Mouse (Mus musculus): ENCODE results near the gene Crtac1. TPM values are rescaled to one million over a fixed set of nuclear protein-coding genes. Genes with fewer than 3 reads are reported as not detected.

Crtac1 gene
- total RNA-seq, 2 experiments from 2014 or later, result not detected

DNA sequence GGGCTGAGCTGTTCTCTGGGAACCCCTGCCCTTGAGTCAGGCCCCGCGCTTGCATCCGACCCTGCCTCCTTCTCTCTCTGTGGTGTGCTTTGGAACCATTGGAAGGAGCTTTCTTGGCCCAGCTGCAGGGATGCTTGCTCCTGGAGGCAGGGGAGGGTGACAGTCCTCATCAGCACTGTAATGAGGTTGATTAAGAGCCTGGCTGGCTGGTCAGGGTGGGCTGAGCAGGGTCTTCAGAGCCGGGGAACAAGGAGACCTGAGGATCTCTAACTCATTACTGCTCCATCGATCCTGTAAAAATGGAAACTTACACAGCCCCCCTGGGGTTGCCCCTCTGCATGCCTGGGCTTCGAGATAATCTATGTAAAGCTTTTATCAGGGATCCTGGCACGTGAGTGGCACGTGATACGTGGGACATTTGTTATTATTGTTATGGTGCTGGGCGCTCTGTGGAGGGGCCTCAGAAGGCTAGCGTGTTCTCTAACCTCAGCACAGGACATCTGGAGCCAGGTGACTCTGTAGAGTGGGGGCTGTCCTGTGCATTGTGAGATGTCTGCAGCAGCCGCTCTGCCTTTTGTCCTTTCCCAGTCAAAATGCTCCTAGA is 128.3 kb downstream of the Crtac1 start:
- no peak for ATAC-seq (replicated peaks; ENCODE audit: low FRiP score, low TSS enrichment, poor library complexity, severe bottlenecking)

DNA sequence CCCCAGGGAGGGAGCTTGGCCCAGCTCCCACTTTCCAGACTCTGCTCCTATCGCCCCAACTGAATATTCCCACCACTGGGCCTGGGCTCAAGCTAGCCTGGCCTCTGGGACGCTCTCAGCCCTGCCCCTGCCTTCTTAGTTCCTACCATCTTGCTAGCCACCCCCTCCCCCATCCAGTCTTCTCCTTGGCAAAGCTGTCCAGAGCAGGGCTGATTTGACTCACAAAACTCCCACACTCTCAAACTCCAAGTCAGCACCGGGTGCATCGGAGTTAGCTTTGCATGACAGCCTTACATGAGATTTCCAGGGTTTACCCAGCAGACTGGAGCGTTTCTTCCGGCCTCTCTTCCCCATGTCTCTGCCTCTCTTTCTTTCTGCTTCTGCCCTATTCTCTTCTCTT is 138.4 kb downstream of the Crtac1 start:
- no peak for ATAC-seq (replicated peaks; ENCODE audit: low FRiP score, low TSS enrichment, poor library complexity, severe bottlenecking)

DNA sequence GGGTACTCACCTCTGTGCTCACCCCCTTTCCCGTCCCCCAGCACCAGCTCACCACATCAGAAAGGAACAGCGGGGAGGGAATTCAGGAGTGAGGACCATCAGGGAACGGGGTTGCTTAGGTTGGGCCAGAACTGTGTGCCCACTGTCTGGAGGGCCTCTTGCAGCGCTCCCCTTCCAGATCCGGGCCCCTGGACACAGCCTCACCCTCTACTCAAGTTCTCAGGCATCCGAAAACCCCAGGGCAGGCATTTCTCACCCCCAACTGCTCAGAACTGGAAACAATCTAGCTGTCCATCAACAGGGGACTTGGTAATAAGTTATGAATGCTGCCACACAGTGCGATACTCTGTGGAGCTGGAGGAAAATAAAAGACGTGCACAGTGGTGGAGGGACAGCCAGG is 139.5 kb downstream of the Crtac1 start:
- no peak for ATAC-seq (replicated peaks; ENCODE audit: low FRiP score, low TSS enrichment, poor library complexity, severe bottlenecking)

DNA sequence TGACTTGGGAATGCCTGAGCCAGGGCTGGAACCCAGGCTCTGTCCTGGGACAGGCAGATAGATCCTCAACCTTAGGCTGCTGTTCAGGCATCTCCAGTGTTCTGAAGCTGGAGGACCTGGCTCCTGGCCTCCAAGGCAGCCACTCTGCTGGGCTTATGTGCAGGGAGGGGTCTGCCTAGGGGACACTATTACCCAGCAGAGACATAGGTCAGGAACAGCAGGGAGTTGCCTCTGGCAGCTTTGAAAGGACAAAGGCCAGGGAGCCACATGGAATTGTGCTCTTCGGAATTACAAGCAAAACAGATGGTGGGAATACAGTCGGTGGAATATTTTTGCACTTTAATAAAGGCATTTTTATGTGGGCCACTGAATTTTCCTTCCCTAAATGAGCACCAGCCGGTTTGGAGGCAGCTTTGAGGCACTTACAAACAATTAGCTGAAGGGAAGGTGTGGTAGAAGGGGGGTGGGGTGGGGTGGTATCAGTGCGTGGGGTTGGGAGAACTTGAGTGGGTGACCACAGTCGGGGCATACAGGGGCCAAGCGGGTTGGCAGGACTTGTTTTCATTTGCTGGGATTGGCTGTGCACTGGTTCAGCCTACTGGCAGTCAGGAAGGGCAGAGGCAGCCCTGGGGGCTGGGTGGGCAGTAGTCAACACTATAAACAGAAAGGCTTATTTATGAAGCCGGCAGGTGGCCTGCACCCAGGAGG is 140.5 kb downstream of the Crtac1 start:
- ATAC-seq (replicated peaks; ENCODE audit: low FRiP score, low TSS enrichment, poor library complexity, severe bottlenecking), result no peak

DNA sequence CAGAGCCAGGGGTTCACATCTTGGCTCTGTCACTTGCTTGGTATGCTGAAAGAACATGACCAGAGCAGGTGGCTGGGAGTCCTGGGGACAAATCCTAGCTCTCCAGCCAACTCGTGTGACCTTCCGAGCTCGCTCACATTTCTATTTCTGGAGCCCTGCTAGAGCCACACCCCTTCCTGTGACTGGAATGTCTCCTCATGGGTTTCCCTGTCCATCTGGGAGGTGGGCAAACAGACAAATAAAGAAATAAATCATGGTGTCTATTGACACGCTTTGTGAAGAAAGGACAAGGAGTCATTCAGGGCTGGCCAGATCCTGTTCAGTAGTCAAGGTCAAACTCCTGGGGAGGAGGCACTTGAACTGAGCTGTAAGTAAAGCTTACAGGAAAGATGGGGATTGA is 143.2 kb downstream of the Crtac1 start:
- no peak for ATAC-seq (replicated peaks; ENCODE audit: low FRiP score, low TSS enrichment, poor library complexity, severe bottlenecking)

DNA sequence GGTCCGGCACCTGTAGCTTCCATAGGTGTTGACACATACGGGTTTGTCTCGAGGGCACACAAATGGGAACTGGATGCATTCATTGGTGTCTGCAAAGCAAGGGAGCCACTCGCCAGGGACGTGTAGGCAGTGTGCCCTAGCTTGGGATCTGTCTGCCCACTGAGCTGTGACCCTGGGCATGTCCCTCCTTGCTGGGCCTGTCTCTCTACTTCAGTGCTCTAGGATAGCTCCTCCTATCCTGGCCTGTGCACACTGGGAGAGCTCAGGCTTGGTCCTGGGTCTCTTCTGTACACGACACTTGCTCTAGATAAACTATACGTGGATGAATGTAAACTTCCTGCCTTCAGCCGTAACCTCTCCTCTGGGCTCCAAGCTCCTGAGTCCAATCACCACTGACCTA is 147.4 kb downstream of the Crtac1 start:
- ATAC-seq (replicated peaks; ENCODE audit: low FRiP score, low TSS enrichment, poor library complexity, severe bottlenecking), result no peak

DNA sequence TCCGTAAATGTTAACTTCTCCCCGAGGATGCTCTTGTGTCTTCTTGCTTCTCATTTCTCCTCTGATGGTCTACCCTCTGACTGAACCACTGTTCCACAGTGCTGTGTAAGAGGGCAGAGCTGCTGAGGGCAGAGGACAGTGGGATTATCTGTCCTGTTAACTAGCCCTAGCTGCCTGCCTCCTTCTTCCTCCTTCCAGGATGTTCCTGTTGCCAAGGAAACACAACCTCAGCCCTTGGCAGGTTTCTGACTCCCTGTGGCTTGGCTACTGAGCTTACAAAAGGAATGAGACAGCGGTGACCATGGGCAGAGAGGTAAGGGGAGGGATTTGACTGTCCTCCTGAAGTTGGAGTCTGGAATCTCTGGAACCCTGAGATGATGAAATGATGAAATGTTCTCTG is 152.0 kb downstream of the Crtac1 start:
- no peak for ATAC-seq (replicated peaks; ENCODE audit: low FRiP score, low TSS enrichment, poor library complexity, severe bottlenecking)

DNA sequence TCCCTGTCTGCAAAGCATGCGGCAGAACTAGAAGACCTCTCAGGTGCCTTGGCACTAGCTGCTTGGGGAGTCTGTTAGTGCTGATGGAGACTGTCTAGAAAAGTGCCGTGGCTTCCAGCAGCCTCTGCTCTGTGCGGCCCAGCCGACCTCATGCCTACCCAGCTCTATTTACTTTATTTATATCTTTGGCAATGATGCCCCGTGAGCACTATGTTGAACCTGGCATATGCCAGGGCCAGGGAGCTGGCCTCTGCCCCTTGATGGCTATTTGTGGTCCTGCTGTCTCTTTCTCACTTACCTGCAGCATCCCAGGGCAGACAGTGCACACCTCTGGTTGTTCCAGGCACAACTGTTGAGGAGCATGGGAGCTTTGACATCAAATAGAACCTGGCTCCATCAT is 153.1 kb downstream of the Crtac1 start:
- no peak for ATAC-seq (replicated peaks; ENCODE audit: low FRiP score, low TSS enrichment, poor library complexity, severe bottlenecking)

DNA sequence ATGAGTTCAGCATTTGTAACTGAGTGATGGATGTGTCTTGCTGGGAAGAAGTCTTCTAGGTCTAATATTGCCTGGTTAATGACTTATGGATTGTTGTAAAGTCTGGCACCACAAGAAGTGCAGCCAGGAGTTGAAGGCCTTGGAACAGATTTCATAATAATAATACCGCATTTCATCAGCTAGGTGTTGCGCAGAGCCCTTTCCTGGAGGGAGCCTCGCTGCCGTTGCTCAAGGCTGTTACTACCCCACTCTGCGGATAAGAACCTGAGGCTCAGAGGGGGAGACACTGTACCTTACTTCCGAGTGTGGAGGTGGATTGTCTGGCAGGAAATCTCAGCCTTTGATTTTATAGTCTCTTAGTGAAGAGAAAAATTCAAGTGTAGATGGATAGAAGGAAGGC is 154.3 kb downstream of the Crtac1 start:
- no peak for ATAC-seq (replicated peaks; ENCODE audit: low FRiP score, low TSS enrichment, poor library complexity, severe bottlenecking)

DNA sequence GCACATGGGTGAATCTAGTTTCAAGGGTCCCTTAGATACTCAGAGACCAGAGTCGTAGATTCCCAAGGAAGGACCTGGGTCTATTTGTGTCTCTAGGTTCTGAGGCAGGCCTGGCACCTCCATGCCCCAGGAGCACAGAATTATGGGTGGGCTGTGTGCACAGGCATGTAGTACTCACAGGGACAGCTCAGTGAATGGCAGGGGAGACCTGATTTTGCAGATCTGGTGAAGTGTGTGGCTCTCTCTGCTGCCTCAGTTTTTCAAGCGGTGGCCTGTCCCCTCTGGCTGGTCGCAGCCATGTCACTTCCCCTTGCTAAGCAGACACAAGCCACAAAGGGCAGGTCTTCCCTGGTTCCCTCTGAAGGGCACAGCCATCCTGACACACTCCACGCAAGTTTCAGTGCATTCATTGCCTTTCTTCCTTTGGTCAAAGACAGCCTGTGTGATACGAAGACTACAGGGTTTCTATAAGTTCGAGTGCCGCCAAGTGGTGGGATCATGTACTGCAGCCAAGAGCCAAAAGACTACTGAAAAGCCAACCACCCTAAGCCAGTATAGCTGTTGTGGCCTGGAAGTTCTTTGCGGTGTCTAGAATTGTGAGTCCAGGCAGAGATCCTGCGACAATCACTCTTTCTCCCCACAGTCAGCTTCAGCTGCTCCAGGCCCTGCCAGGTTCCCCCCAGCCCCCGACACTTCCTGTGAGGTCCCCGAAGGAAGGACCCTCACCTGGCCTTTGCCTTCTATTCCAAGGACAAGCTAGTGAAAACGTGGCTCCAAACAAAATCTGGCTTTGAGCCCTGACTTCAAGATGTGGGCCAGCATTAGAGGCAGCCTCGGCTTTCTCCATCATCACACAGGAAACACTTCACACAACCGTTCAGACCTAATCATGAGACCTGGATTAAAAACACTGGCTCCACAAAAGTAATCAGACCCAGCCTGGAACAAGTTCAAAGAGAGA is 159.3 kb downstream of the Crtac1 start:
- ATAC-seq (replicated peaks; ENCODE audit: low FRiP score, low TSS enrichment, poor library complexity, severe bottlenecking), result peak; percentile 63; the same call in 1 of the 2 replicates

DNA sequence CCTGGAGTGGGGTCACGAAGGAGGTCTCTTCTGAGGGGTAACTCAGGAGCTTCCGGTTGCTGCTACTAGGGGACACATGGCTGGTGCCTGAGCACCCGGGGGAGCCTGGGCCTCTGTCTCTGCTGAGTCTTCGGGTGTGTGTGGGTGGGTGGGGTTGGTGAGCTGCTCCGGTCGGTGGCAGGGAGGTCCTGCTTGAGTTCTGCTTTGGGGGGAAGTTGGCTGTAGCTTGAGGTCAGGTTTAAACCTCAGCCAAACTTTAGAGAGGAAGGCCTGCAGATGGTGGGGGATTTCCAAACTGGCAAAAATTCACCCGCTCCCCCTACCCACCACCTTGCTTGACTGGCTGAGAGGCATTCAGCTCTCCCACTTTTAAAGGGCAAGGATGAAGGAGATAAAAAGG is 160.4 kb downstream of the Crtac1 start:
- ATAC-seq (replicated peaks; ENCODE audit: low FRiP score, low TSS enrichment, poor library complexity, severe bottlenecking), result no peak

DNA sequence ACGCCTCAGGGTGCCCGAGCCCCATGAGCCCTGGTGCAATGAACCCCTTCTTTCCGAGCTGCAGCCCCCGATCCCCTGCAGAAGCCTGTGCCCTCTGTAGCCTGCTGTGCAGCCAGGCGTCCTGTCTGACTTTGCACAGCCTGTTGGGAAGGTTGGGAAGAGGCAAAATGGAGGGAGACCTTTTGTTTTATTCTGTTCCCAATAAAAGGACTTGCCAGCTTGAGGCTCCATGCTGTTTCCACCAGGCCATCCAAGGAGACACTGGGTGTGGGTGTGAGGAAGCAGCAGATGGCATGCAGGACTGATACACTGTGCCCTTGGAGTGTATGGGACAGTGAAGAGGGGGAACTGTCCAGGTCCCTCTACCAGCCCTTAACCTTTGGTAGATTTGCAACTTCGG is 161.5 kb downstream of the Crtac1 start:
- no peak for ATAC-seq (replicated peaks; ENCODE audit: low FRiP score, low TSS enrichment, poor library complexity, severe bottlenecking)

DNA sequence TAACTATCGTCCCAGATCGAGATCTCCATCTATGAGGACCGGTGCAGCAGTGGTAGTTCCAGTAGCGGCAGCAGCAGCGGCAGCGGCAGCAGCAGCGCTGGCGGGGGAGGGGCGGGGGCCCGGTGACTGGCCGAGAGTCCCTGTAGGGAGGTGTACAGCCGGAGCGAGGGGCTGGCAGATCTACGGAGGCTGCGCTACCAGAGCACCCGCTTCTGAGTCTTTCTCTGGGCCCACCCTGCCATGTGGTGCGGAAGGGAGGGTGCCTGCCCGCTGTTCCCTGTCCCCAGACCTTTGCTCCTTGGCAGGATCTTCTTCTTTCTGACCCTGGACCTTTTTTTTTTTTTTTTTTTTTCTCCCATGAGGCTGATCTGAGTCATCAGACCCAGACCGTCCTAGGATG is 163.2 kb downstream of the Crtac1 start:
- no peak for ATAC-seq (replicated peaks; ENCODE audit: low FRiP score, low TSS enrichment, poor library complexity, severe bottlenecking)

DNA sequence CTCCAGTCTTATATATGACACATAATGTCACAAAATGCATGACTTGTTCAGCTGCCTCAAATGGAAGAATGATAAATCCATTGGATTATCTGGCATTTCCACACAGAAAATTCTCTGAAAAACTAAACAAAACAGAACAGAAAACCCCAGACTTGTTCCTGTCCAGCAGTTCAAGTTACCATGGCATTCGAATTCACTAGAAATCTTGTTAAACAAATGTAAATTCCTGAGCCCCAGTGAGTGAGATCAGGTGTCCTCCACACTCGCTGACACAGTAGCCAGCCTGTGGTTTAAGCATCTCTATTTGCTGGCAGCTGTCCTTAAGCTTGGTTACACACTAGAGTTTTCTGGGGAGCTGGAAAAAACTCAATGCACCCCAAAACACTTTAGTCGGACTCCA is 168.1 kb downstream of the Crtac1 start:
- ATAC-seq (replicated peaks; ENCODE audit: low FRiP score, low TSS enrichment, poor library complexity, severe bottlenecking), result no peak

DNA sequence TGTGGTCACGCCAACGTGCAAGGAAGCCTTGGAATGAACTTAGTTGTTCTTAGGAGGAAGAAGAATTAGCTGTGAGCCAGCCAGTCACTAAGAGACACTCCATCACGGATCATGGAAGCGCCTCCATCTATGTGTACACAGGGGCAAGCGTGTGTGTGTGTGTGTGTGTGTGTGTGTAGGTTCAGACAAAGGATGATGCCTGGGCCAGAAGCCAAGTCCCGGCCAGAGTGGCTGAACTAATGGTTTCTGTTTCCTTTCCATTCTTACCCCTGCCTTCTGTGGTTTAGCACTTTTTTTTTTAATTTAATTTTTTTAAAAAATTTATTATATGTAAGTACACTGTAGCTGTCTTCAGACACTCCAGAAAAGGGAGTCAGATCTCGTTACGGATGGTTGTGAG is 171.1 kb downstream of the Crtac1 start:
- no peak for ATAC-seq (replicated peaks; ENCODE audit: low FRiP score, low TSS enrichment, poor library complexity, severe bottlenecking)

DNA sequence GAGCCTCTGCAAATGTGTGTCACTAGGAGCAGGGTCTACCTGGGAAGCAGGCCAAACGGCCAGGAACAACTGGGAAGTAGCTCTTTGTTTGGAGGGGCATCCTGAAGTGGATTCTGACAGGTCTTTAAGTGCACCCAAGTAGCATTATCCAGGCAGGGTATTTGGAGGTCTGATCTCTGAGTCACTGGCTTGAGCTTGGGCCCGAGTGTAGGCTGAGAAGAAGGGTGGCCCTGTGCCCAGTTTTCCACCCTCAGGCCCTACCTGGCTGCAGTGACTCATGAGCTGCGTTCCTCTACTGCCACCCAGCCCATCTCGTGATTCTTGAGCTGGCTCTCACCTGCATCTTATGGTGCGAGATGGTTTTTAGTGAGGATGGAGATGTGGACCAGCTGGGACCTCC is 173.0 kb downstream of the Crtac1 start:
- ATAC-seq (replicated peaks; ENCODE audit: low FRiP score, low TSS enrichment, poor library complexity, severe bottlenecking), result no peak

DNA sequence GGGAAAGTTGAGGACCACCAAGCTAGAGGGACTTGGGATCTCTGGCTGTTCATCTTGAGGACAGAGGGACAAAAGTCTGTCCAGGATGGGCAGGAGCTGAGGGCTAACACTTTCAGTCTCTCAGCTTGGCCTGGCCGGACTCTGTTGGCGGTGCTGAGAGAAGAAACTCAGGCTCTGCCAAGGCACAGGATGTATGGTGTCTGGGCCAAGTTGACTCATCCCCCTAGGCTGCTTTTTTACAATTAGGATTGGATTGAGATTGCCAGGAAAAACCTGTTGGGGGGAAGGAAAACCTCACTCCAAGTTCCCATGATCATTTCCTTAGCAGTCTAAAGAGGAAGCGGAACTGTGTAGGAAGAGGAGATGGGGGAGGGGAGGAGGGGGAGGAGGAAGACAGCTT is 173.6 kb downstream of the Crtac1 start:
- no peak for ATAC-seq (replicated peaks; ENCODE audit: low FRiP score, low TSS enrichment, poor library complexity, severe bottlenecking)

DNA sequence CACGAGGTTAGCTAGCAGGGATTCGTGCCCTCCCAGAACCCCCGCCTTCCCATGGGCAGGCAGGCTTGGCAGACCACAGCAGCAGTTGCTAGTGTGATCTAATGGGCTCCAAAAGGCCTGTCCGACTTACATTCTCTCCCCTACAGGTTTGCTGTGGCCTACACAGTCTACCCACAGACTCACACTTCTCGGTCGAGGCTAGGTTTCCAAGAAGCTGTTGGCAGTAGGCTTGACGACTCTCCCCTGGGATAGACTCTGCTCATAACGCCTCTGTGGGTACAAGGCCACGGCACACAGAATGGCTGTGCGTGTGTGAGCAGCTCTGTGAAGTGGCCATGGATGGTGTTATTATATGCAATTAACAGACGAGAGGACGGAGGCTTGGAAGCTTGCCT is 174.3 kb downstream of the Crtac1 start:
- no peak for ATAC-seq (replicated peaks; ENCODE audit: low FRiP score, low TSS enrichment, poor library complexity, severe bottlenecking)

DNA sequence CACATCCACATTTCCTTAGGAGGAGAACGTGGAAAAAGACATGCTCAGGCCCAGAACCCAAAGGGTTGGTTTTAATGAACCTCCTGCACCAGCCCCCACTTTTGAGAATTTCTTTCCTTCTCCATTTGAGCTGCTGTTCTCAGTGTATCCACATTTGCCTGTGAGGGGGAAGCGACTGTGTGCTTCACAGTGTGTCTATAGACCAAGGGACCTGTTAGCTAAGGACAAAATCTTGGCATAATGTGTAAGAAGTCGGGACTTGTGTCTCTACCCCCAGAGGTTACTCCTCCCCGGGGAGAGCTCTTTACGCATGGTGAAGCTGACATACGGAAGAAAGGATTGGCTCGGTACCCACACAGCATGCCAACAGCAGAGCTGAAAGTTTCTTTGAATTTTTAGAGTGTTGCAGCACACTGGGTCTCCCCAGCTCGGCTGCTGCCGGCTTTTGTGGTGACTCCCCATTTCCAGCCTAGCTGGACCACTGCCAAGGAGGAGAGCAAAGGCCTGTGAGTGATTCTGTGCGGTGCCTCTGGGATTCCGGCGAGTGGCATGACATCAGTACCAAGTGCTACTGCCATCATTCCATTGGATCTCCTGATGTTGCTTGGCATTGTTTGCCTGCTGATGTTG is 174.9 kb downstream of the Crtac1 start:
- ATAC-seq (replicated peaks; ENCODE audit: low FRiP score, low TSS enrichment, poor library complexity, severe bottlenecking), result no peak
